Mouse (Mus musculus) gastrocnemius, adult 2 months (tissue): Measurements from ENCODE around the gene Tcp11l1. TPM values are rescaled to one million over a fixed set of nuclear protein-coding genes. Genes with fewer than 3 reads are reported as not detected.

Source experiments
- DNase-seq: peaks from one replicate; pipeline ENCODE4 v3.0.0; 2022
- H3K27ac ChIP-seq: fragments of 200-600 bp; 2 replicates; pipeline ENCODE4 v1.8.1; 2022; ENCODE audit warnings: mild to moderate bottlenecking
- H3K4me3 ChIP-seq: fragments of 200-600 bp; 2 replicates; pipeline ENCODE4 v1.8.1; 2022; ENCODE audit warnings: mild to moderate bottlenecking, moderate library complexity
- CTCF ChIP-seq: fragments of 200-600 bp; IDR thresholded peaks from 2 replicates; pipeline ENCODE4 v1.8.1; 2022; ENCODE audit warnings: antibody characterized with exemption, mild to moderate bottlenecking, moderate library complexity
- intact Hi-C: fragments of 180-260 bp; cut with DNase I; formaldehyde crosslinking; loops from one replicate; pipeline ENCODE4 v1.15.1; 2025
- total RNA-seq, 2 experiments: library from RNA; stranded (reverse); gene quantifications; 2 replicates each; pipeline ENCODE4 v1.2.3; 2021

Gene Tcp11l1
- total RNA-seq, 2 experiments from 2014 or later, result 8.6 to 9.2 TPM

- Histone ChIP-seq H3K27ac (no peak overlapping the region), H3K4me3 (no peak overlapping the region)
- TF ChIP-seq CTCF, result no peak
- intact Hi-C loops, result no loop called here
- no peak for DNase-seq
Measured at GRCm38 (mm10) chr2:104736241-104736640, 24.3 kb upstream of the Tcp11l1 start.

GRCm38 (mm10) chr2:104732562-104733256 lies 20.7 kb upstream of the Tcp11l1 start:
- H3K4me3 ChIP-seq, result no peak overlapping the region
- DNase-seq, result no peak
- intact Hi-C loops, result no loop called here
- TF ChIP-seq CTCF, result no peak
- no peak overlapping the region for H3K27ac ChIP-seq

GRCm38 (mm10) chr2:104732033-104732444 lies 20.1 kb upstream of the Tcp11l1 start:
- no peak for DNase-seq
- TF ChIP-seq CTCF, result no peak
- Histone ChIP-seq H3K27ac (no peak overlapping the region), H3K4me3 (no peak overlapping the region)
- intact Hi-C loops, result no loop called here

- no peak for DNase-seq
- TF ChIP-seq CTCF, result no peak
- intact Hi-C loops, result no loop called here
- H3K27ac ChIP-seq, result no peak overlapping the region
- H3K4me3 ChIP-seq, result no peak overlapping the region
Measured at GRCm38 (mm10) chr2:104727369-104727768, 15.4 kb upstream of the Tcp11l1 start.

GRCm38 (mm10) chr2:104722021-104722420 lies 10.1 kb upstream of the Tcp11l1 start:
- no peak overlapping the region for H3K27ac ChIP-seq
- no peak for TF ChIP-seq CTCF
- no peak overlapping the region for H3K4me3 ChIP-seq
- DNase-seq, result no peak
- intact Hi-C loops, result no loop called here

GRCm38 (mm10) chr2:104717827-104718226 lies 5.9 kb upstream of the Tcp11l1 start:
- no peak overlapping the region for H3K4me3 ChIP-seq
- intact Hi-C loops, result no loop called here
- no peak for TF ChIP-seq CTCF
- no peak for DNase-seq
- H3K27ac ChIP-seq, result no peak overlapping the region

GRCm38 (mm10) chr2:104717231-104717735 lies 5.3 kb upstream of the Tcp11l1 start:
- peak; percentile 42 for DNase-seq
- no peak for TF ChIP-seq CTCF
- no peak overlapping the region for H3K4me3 ChIP-seq
- no peak overlapping the region for H3K27ac ChIP-seq
- intact Hi-C loops, result no loop called here

- intact Hi-C loops, result no loop called here
- no peak within 1 kb of the TSS for H3K4me3 ChIP-seq
- H3K27ac ChIP-seq, result no peak within 1 kb of the TSS
- TF ChIP-seq CTCF, result no peak
- DNase-seq, result no peak
Measured at GRCm38 (mm10) chr2:104716279-104716678, 4.3 kb upstream of the Tcp11l1 start, which contains the start of gene Pin1rt1. Pin1rt1 (minus strand) TSS chr2:104716379.

- TF ChIP-seq CTCF, result no peak
- intact Hi-C loops, result no loop called here
- peak; percentile 70 for DNase-seq
- H3K4me3 ChIP-seq, result no peak overlapping the region
- H3K27ac ChIP-seq, result no peak overlapping the region
Measured at GRCm38 (mm10) chr2:104714254-104714691, 2.3 kb upstream of the Tcp11l1 start.

GRCm38 (mm10) chr2:104712486-104712809 lies 479 bp upstream of the Tcp11l1 start:
- peak overlapping the region; percentile 92 for H3K27ac ChIP-seq
- TF ChIP-seq CTCF, result no peak
- peak overlapping the region; percentile 89 for H3K4me3 ChIP-seq
- DNase-seq, result no peak
- intact Hi-C loops, result no loop called here

GRCm38 (mm10) chr2:104710670-104711370 lies 1.1 kb downstream of the Tcp11l1 start:
- Histone ChIP-seq H3K27ac (no peak overlapping the region), H3K4me3 (peak overlapping the region; percentile 89)
- no peak for TF ChIP-seq CTCF
- DNase-seq, result no peak
- intact Hi-C loops, result no loop called here

- Histone ChIP-seq H3K4me3 (no peak overlapping the region), H3K27ac (no peak overlapping the region)
- DNase-seq, result no peak
- no peak for TF ChIP-seq CTCF
- intact Hi-C loops, result no loop called here
Measured at GRCm38 (mm10) chr2:104709786-104710337, 2.1 kb downstream of the Tcp11l1 start.

- TF ChIP-seq CTCF, result no peak
- DNase-seq, result no peak
- Histone ChIP-seq H3K27ac (no peak overlapping the region), H3K4me3 (no peak overlapping the region)
- intact Hi-C loops, result no loop called here
Measured at GRCm38 (mm10) chr2:104704355-104704754, 7.6 kb downstream of the Tcp11l1 start.
